Mouse (Mus musculus) neural tube, embryonic 10.5 days (tissue): Measurements from ENCODE around the gene Gtpbp1.
"Not testable (repeated sequence)": the region's sequence is repeated elsewhere in the genome, so short reads cannot be mapped to it uniquely, and the experiment has no call there.

Experiments used
- DNase-seq: peaks from one replicate; pipeline ENCODE4 v3.0.0-alpha.2; 2017; ENCODE audit warnings: low spot score; ENCODE audit errors: extremely low spot score

The Gtpbp1 gene

DNA sequence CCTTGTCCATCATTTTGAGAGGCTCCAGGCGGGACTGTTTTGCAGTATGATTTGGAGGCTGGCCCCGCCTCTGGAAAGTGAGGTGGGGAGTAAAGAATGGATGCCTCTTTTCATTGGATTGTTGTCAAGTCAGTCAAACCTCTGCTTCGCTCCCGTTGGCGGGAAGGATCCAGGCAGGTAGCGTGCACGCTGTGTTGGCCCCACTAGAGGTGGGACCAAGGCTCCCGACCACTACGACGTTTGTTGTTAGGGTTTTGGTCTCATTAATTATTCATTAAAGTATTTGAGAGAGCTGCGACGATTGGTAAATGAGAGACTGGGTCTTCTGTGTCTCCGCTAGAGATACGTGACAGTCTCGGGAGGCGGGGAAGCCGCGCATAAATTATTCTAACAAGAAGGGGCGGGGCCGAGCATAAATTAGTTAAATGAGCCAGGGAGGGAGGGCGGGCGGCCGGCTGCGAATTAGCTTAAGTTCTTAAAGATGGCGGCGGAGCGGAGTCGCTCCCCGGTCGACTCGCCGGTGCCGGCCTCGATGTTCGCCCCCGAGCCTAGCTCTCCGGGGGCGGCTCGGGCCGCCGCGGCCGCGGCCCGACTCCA, at the start of gene Gtpbp1:
Gtpbp1 (plus strand) TSS at position 420 of the 597 bp plus-strand sequence.
- DNase-seq: peak; percentile 94

DNA sequence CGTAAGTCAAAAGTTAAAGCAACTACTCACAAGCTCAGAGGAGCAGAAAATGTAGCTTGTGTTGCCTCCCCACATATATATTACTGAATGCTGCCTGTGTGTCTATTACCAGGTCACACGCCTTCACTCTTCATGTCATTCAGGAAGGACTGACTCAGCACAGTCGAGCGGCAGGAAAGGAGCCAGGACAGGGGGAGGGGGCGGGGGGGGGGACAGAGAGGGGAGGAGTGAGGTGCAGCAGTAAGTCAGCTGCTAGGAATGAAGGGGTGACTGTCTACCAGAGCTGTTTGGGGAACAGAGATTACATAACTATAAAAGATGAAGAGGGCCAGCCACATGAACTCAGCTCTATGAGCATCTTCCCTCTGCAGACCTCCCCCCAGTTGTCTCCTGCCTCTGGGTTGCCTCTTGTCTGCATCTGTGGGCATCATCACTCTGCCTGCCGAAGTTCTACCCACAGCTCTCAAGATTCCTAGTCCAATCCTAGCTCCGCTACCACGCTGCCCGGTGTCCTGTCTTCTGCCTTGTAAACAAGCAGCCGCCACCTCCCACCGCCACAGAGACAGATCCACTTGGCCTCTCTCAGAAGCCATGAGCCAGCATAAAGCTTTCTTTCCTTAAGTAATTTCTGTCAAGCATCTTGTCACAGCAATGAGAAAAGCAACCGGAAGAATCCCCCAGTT, 49.4 kb upstream of the Gtpbp1 start:
- no peak for DNase-seq

DNA sequence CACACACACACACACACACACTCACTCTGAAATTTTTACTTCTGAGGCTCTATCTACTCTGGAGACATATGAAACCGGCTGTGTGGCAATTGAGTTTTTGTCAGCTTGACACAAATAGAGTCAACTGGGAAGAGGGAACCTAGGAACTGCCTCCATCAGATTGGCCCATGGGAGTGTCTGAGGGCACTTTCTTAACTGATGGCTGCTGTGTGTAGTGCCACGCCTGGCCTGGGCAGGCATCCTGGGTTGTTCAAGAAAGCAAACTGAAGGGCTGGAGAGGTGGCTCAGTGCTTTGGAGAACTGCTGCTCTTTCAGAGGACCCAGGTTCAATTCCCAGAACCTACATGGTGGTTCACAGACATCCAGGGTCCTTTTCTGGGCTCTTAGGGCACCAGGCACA, 45.2 kb upstream of the Gtpbp1 start:
- no peak for DNase-seq

DNA sequence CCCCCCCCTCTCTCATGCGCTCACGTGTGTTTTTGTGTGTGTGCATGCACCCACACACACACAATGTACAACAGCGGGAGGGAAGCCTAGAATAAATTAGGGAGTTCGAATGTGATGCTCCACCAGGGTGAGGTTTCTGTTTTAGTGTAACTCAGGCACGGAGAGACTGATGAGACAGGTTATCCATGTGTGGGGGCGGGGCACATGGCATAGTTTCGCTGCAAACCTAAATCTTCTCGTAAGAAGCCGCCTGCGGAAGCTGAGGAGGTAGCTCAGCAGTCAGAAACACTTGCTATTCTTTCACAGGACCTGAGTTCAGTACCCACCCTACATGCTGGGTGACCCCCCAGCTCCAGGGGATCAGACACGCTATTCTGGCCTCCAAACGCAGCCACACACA, 42.5 kb upstream of the Gtpbp1 start:
- no peak for DNase-seq

DNA sequence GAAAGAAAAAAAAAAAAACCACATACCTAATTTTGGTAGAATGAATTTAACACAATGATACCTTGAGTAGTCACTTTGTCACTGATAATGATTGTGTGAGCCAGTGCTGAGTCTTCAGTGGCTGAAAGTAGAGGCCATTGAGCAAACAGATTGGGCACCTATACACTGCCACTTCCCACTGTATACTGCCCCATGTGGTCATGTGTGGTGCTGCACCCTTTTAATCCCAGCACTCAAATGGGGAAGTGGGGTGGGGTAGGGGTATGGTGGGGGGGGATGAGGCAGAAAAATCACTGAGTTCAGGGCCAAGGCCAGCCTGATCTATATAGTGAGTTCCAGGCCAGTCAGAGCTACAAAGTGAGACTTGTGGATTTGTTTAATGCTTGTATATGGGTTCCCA, 40.1 kb upstream of the Gtpbp1 start:
- DNase-seq: peak; percentile 46

DNA sequence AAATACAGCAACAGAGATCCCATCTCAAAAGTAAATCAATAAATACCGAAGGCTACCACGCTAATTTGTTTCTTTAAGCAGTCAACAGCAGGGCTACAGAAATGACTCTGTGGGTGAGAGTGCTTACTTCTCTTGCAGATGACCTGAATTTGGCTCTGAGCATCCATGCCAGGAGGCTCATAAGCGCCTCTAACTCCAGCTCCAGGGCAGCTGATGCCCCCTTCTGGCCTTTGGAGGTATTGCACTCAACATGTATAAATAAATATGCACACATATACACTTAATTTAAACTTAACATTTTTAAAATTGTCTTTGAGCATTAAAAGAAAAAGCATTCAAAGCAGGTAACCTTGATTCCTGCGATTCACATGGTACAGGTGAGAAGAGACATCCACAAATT, 39.2 kb upstream of the Gtpbp1 start:
- DNase-seq: no peak

DNA sequence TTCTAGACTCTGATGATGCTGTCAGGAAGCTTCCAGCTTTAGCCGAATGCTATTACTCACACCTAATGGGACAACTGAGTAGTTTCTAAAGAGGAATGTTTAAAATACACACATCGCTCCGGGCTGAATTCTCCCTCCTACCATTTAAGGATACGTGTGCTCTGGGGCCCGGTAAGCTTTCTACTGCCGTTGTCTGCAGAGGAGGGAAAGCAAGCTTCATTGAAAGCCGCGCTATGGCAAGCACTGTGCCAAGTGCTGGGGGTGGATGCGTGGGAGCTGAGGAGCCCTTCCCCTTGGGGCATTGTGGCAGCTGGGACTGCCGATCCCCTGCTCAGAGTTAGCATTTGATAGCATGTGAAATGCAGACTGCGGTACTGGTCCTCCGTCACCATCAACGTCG, 34.2 kb upstream of the Gtpbp1 start:
- DNase-seq: no peak

DNA sequence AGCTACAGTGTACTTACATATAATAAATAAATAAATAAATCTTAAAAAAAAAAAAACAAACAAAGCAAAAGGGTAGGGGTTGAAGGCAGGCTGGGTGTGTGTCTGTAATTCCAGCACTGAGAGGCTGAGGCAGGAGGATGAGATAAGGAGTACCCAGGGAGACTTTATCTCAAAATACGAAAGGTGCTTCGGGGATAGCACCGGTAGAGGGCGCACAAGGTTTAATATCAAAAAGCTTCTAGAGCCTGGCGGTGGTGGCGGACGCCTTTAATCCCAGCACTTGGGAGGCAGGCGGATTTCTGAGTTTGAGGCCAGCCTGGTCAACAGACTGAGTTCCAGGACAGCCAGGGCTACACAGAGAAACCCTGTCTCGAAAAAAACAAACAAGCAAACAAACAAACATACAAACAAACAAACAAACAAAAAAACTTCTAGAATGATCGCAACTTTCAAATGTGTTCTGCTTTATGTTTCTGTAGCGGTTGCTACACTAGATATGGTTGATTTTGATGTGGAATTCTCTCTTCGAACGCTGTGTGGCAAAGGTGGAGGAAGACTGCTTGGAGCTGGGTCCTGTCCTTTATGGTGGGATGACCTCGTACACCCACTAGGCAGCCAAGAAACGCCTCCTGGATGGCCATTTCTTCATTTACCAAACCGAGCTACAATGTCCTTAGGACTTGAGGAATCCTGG, 32.7 kb upstream of the Gtpbp1 start:
- peak; percentile 81 for DNase-seq

DNA sequence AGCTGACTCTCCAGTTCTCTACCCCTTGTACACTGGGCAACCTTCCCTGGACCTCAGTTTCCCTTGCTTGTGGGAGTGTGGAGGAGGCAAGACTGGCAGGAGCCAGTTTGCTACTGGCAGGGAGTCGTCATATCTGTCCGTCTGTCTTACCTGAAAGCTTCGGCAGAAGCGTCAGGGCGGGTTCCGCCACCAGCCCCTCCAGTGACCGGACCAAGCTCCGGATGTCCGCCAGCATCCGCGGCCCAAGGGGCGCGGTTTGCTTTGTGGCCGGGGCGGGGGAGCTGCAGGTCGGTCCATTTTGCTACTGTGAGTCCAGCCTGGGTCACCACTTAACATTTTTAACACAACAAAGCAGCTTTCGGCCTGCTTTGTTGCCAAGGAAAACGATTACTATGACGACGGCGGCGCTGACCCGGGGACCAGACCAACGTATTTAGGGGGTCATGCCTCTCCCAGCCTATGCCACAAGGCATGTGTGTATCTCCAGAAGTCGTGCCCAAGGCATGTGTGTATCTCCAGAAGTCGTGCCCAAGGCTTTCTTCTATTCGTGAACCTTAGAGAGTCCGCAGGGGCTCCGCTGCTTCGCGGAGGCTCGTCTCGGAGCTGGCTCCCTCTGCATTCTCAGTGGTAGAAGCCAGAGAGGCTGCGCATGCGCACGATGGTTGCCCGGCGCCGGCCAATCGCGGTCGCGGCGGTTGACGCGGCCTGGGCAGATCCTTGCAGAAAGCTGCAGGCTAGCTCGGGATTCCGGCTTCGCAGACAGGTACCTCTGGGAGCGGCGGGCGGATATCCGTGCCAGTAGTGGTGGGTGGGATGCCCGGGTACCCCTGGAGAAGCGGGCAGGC, 31.9 kb upstream of the Gtpbp1 start, which contains the start of the genes Fam227a and Cby1:
Fam227a (minus strand) TSS at position 426 of the 845 bp plus-strand sequence.
Cby1 (plus strand) TSS at position 669 of the 845 bp plus-strand sequence.
- DNase-seq: peak; percentile 99

DNA sequence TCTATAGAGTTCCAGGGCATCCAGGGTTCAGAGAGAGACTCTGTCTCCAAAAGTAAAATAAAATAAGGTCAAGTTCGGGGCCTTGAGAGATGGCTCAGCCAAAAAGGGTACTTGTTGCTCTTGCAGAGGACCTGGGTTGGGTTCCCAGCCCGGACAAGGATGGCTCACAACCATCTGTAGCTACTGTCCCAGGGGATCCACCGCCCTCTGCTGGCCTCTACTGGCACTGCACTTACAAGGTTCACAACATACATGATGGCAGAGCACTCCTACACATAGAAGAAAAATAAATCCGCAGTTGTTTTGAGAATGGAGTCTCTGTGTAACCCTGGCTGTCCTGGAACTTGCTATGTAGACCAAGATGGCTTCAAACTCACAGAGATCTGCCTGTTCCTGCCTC, 28.8 kb upstream of the Gtpbp1 start:
- peak; percentile 37 for DNase-seq

DNA sequence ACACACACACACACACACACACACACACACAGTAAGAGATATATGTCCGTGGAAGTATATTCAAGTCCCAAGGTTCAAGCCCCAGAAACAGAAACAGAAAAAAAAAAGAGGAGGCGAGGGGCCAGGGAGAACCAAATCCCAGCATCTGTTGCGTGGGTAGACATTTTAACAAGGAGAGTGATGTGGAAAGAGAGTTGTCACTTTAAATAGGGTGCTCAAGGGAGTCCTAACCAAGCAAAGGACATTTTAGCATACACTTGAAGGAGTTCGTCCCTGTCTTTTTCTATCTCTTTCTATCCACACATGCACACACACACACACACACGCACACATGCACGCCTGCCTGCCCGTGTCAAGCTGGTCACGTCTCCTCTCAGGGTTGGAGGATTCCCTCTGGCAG, 26.0 kb upstream of the Gtpbp1 start:
- no peak for DNase-seq

DNA sequence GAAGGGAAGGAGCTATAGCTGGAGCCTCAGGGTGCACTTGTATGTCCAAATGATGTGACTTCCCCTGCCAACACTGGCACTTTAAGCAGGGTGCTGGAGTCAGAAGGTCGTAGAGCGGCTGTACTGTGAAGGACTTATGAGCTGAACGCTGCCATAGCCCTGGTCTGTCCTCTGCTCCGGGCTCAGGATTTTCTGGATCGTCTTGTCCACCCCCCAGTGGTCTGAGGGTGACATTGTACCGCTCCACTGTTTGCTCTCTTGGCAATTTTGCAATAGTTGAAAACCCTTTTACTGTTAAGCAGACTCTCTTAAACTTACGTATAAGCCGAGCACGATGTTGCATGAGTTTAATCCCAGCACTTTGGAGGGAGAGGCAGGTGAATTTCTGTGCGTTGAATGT, 21.4 kb upstream of the Gtpbp1 start:
- DNase-seq: no peak

DNA sequence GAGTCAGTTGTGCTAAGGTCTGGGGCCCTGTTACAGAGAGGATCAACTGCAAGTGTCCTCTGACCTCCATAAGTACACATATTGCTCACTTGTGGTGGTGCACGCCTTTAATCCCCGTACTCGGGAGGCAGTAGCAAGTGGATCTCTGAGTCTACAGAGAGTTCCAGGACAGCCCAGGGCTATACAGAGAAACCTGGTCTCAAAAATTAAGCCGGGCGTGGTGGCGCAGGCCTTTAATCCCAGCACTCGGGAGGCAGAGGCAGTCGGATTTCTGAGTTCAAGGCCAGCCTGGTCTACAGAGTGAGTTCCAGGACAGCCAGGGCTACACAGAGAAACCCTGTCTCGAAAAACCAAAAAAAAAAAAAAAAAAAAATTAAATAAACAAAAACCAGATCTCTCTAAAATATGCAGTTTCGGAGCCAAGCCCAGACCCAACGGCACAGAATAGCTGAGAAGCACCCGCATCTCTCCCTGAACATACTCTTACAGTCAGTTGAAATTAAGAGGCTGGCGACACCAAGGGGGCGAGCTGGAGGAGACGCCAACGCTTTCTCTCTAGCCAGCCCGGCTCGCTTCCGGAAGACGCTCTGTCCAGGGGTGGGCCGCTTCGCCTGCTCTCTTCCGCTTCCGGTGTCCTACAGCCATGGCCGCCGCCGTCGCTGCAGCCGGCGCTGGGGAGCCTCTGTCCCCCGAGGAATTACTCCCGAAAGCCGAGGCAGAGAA, 20.2 kb upstream of the Gtpbp1 start, which contains the start of gene Tomm22:
Tomm22 (plus strand) TSS at position 613 of the 723 bp plus-strand sequence.
- DNase-seq: peak; percentile 91

DNA sequence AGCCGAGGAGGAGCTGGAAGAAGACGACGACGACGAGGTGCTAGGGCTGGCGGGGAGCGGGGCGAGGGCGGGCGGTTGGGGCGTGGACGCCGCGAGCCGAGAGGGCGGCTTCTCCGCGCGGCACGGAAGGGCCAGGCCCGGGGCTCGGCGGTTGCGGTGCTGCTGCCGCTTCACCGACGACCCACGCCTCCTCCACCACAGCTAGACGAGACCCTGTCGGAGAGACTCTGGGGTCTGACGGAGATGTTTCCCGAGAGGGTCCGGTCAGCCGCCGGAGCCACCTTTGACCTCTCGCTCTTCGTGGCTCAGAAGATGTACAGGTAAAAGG, 19.7 kb upstream of the Gtpbp1 start:
- DNase-seq: no peak

DNA sequence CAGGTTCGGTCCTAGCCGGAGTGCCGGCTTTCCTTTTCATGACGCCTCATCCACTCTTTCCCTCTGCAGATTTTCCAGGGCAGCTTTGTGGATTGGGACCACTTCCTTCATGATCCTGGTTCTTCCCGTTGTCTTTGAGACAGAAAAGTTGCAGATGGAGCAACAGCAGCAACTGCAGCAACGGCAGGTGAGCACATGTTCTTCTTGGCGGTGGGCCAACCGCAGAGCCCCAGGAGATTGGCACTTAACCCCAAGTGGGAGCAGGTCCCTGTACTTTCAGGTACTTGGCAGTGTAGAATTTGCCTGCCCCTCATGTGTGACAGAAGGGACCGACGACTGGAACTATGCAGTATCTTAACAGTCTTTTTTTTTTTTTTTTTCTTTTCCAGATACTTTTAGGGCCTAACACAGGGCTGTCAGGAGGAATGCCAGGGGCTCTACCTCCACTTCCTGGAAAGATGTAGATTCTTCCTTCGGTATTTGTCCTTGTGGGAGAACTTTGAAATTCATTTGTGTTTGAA, 18.8 kb upstream of the Gtpbp1 start:
- DNase-seq: not testable (repeated sequence)

DNA sequence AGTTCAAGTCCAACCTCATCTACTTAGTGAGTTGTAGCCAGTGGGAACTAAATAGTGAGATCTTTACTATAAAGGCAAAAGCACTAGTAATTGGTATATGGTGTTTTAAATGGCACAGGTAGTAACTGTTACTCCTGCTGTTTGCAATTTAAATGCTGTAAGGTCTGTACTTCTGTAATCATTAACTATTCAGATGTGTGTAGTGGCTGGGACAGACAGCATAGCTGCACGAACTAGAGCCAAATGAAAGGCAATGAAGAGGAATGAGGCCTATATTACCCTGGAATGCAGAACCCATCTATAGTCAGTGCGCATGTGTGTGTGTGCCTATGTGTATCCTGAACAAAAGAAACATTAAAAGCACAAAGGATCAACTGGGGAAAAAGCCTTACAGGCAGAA, 12.7 kb upstream of the Gtpbp1 start:
- DNase-seq: no peak

DNA sequence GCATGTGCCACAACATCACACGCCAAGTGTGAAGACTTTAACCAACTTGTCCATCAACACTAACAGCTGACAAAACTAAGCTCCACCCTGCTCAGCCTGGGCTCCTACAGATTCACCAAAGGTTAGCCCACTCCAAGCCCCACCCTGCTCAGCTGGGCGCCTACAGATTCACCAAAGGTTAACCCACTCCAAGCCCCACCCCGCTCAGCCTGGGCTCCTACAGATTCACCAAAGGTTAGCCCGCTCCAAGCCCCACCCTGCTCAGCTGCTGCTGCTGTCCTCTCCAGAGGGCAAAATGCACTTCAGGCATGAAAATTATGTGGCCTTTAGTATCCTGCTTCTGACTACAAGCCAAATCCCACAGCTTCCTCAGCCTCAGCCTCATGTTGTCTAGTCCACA, 8.7 kb upstream of the Gtpbp1 start:
- no peak for DNase-seq

DNA sequence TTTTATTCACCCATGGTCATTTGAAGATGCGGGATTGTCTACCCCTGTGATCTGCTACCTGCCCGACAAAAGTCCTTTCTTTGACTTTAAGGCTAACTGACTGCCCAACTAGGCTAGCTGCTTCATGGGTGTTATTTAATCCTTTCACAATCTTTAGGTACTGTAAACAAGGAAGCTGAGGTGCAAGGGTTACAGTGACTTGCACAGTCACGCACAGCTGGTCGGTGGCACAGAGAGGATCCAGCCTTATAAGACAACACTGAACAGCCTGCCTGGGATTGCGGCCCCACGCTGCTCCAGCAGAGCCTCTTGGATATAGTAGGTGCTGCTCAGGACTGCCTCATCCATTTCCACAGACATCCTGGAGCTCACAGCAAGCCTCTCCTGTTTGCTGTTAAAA, 7.5 kb upstream of the Gtpbp1 start:
- no peak for DNase-seq

DNA sequence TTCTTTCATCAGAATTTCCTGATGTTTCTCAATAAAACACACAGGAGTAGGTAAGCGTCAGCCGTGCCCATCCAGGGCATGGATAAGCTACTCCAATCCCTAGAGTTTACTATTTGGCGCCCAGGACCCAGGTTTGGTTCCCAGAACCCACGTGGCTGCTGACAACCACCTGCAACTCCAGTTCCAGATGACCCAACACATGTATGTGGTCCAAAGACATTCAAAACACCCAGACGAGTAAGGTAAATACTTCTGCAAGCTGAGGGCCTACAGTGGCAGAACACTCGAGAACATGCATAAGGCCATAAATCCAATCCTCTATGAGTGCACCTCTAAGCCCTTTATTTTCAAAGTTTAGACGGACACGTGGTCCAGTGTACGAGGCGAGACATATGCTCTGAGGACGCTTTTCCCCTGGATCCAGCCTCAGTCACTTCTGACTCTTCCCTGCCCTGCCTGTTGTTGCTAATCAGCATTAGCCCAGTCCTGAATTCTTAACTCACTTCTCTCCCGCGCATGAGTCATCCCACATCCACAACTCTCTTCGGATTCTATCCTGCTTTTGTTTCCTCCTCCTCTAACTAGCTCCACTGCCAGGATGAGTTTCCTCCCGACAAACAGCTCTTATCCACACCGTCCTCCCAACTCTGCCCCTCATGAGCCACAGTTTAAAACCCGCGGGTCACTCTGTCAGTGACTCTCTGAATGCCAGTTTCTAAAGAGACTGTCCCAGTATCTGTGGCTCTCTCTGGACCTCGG, 6.8 kb upstream of the Gtpbp1 start:
- DNase-seq: no peak

DNA sequence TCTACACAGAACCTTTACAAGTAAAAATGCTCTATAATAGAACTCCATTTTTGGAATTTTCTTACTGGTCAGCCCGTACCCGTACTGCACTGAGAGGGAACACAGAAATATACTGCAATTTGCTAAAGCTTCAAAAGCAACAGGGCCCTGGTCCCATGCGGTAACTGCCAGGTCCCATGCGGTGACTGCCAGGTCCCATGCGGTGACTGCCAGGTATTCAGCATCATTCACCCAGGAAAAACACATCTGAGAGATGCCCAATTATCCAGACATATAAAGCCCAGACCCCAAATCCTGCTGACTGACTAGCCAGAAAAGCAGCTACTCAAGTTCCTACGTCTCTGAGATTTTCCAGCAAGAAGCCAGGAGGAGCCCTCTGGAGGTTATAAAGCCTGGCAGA, 6.0 kb upstream of the Gtpbp1 start:
- no peak for DNase-seq
